Mouse (Mus musculus): ENCODE results near the gene Fam193b.
"Not testable (repeated sequence)": the region's sequence is repeated elsewhere in the genome, so short reads cannot be mapped to it uniquely, and the experiment has no call there.

Gene Fam193b

GRCm38 (mm10) chr13:55571027-55571751 lies at the start of gene Fam193b:
Gene Fam193b (minus strand): TSS chr13:55571120.
- peak; percentile 94 to 98 for DNase-seq

- DNase-seq = no peak
These were observed 49.4 kb upstream of the Fam193b start for GRCm38 (mm10) chr13:55620275-55620674.

GRCm38 (mm10) chr13:55619328-55619727 lies 48.4 kb upstream of the Fam193b start:
- DNase-seq = no peak

GRCm38 (mm10) chr13:55613471-55613870 lies 42.6 kb upstream of the Fam193b start:
- DNase-seq = no peak

- no peak for DNase-seq
These were observed 41.1 kb upstream of the Fam193b start for GRCm38 (mm10) chr13:55611996-55612395.

- DNase-seq = no peak
These were observed 36.7 kb upstream of the Fam193b start for GRCm38 (mm10) chr13:55607624-55608006.

- DNase-seq = no peak
These were observed 36.1 kb upstream of the Fam193b start for GRCm38 (mm10) chr13:55606899-55607623.

GRCm38 (mm10) chr13:55604606-55605005 lies 33.7 kb upstream of the Fam193b start:
- no peak for DNase-seq

- DNase-seq = peak; percentile 84 to 88
These were observed 30.7 kb upstream of the Fam193b start for GRCm38 (mm10) chr13:55601611-55602010.

GRCm38 (mm10) chr13:55600657-55601056 lies 29.7 kb upstream of the Fam193b start:
- DNase-seq = no peak

GRCm38 (mm10) chr13:55599566-55600540 lies 28.9 kb upstream of the Fam193b start, which contains the start of gene B4galt7:
Gene B4galt7 (plus strand): TSS chr13:55599896.
- peak; percentile 83 to 89 for DNase-seq

- DNase-seq = no peak
These were observed 25.9 kb upstream of the Fam193b start for GRCm38 (mm10) chr13:55596802-55597201.

GRCm38 (mm10) chr13:55595375-55595774 lies 24.5 kb upstream of the Fam193b start:
- DNase-seq = peak; percentile 52 to 56

GRCm38 (mm10) chr13:55593254-55593747 lies 22.4 kb upstream of the Fam193b start:
- DNase-seq = no peak

GRCm38 (mm10) chr13:55592512-55593253 lies 21.8 kb upstream of the Fam193b start:
- DNase-seq = peak; percentile 97 to 98

GRCm38 (mm10) chr13:55591961-55592490 lies 21.1 kb upstream of the Fam193b start:
- no peak for DNase-seq

GRCm38 (mm10) chr13:55578086-55578485 lies 7.2 kb upstream of the Fam193b start:
- no peak for DNase-seq

- not testable (repeated sequence) for DNase-seq
These were observed 6.0 kb upstream of the Fam193b start for GRCm38 (mm10) chr13:55576872-55577271.

GRCm38 (mm10) chr13:55575932-55576331 lies 5.0 kb upstream of the Fam193b start:
- no peak for DNase-seq

- no peak for DNase-seq
These were observed 3.4 kb upstream of the Fam193b start for GRCm38 (mm10) chr13:55574321-55574720.

GRCm38 (mm10) chr13:55573432-55573831 lies 2.5 kb upstream of the Fam193b start, which contains the start of gene Tmed9:
Gene Tmed9 (plus strand): TSS chr13:55573732.
- no peak for DNase-seq

GRCm38 (mm10) chr13:55571977-55572376 lies 1.1 kb upstream of the Fam193b start:
- DNase-seq = no peak

All from cerebellum, adult 18-20 months (tissue).